Mouse (Mus musculus): ENCODE measurements around the gene Atp2b1. TPM values are rescaled to one million over a fixed set of nuclear protein-coding genes. Genes with fewer than 3 reads are reported as not detected.

The Atp2b1 gene
- total and polyA plus RNA-seq, 3 experiments, result 25.0 to 41.7 (median 31.7) TPM

DNA sequence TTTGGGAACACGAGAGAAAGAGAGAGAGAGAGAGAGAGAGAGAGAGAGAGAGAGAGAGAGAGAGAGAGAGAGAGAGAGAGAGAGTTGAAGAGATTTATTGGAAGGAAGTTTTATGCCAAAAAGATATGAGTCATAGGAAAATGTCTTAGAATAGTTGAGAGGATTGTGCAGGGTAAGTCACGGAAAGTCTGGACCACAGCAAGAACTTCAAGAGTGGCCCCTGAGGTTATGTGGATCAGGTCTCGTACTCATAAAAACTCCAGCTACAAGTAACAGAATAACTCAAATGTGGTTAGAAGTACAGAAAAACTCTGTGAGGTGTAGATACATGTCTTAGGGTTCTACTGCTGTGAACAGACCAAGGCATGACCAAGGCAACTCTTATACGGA is 133.3 kb downstream of the Atp2b1 start:
- dilution Hi-C loops (cut with MboI; ENCODE audit: extremely low pct_ligation_motif_present, extremely low pct_unique_long_range_greater_than_20kb, low sequenced_read_pairs), result no loop called here
- TF ChIP-seq EP300 (IDR thresholded peaks at IDR 0.05; ENCODE audit: low read length) (peak; percentile 9; the same call in 1 of the 2 replicates), RAD21 (IDR thresholded peaks at IDR 0.05; ENCODE audit: low read depth, low read length) (no peak)
- DNase-seq (ENCODE audit: extremely low read depth), result peak; percentile 31

GRCm38 (mm10) chr10:99050093-99050492 is 135.9 kb downstream of the Atp2b1 start:
- H3K36me3 ChIP-seq (replicated peaks in 1 of 2; ENCODE audit: control insufficient read depth in 1 of 2, insufficient read depth in 1 of 2, low read length in 1 of 2), result no peaks in the 10 kb centered on the region
- H3K4me2 ChIP-seq (ENCODE audit: insufficient read depth, low read depth, poor library complexity, severe bottlenecking), result no peak overlapping the region
- DNase-seq (ENCODE audit: extremely low read depth), result no peak
- no peaks in the 10 kb centered on the region for H3K9me3 ChIP-seq (replicated peaks; ENCODE audit: low read length)
- H3K4me3 ChIP-seq (replicated peaks in 1 of 3; ENCODE audit: low read depth in 2 of 3, low read length in 2 of 3, poor library complexity in 1 of 3), result no peak overlapping the region
- in situ Hi-C loops (cut with MboI; ENCODE audit: low pct_ligation_motif_present, low pct_unique_long_range_greater_than_20kb, low sequenced_read_pairs) (no loop called here), dilution Hi-C loops (cut with MboI; ENCODE audit: extremely low pct_ligation_motif_present, extremely low pct_unique_long_range_greater_than_20kb, low sequenced_read_pairs) (no loop called here)
- H3K79me2 ChIP-seq (replicated peaks; ENCODE audit: control insufficient read depth, extremely low read depth, insufficient read depth, poor library complexity, severe bottlenecking), result no peaks in the 10 kb centered on the region
- no peak overlapping the region for H3K27ac ChIP-seq (ENCODE audit: insufficient read depth, low read depth)
- no peaks in the 10 kb centered on the region for H3K27me3 ChIP-seq (replicated peaks)
- H3K4me1 ChIP-seq (ENCODE audit: control insufficient read depth in 1 of 2, insufficient read depth in 2 of 2), result peaks cover 11 to 17% of the 10 kb centered on the region in 2 experiments
- TF ChIP-seq CHD2 (IDR thresholded peaks at IDR 0.05; ENCODE audit: low read length) (no peak), ETS1 (conservative IDR thresholded peaks at IDR 0.05; ENCODE audit: low read depth, low read length) (no peak), NELFE (IDR thresholded peaks at IDR 0.05; ENCODE audit: low read depth, low read length) (no peak), BHLHE40 (IDR thresholded peaks at IDR 0.05; ENCODE audit: low read depth, low read length) (no peak), TBP (conservative IDR thresholded peaks at IDR 0.05; ENCODE audit: low read depth, low read length) (no peak), RCOR1 (conservative IDR thresholded peaks at IDR 0.05; ENCODE audit: low read depth, low read length) (no peak), ZKSCAN1 (IDR thresholded peaks at IDR 0.05; ENCODE audit: borderline replicate concordance, low read depth, low read length) (no peak)
- H3K9ac ChIP-seq (ENCODE audit: insufficient read depth, low read depth), result no peak overlapping the region

More for the DNA sequence above, 133.3 kb downstream of the Atp2b1 start:
- Histone ChIP-seq H3K27me3 (replicated peaks) (no peaks in the 10 kb centered on the region), H3K9ac (ENCODE audit: insufficient read depth, low read depth) (no peak overlapping the region), H3K36me3 (replicated peaks in 1 of 2; ENCODE audit: control insufficient read depth in 1 of 2, insufficient read depth in 1 of 2, low read length in 1 of 2) (no peaks in the 10 kb centered on the region), H3K79me2 (replicated peaks; ENCODE audit: control insufficient read depth, extremely low read depth, insufficient read depth, poor library complexity, severe bottlenecking) (no peaks in the 10 kb centered on the region), H3K9me3 (replicated peaks; ENCODE audit: low read length) (no peaks in the 10 kb centered on the region), H3K4me2 (ENCODE audit: insufficient read depth, low read depth, poor library complexity, severe bottlenecking) (no peak overlapping the region), H3K27ac (ENCODE audit: insufficient read depth, low read depth) (no peak overlapping the region), H3K4me3 (replicated peaks in 1 of 3; ENCODE audit: low read depth in 2 of 3, low read length in 2 of 3, poor library complexity in 1 of 3) (no peak overlapping the region), H3K4me1 (ENCODE audit: control insufficient read depth in 1 of 2, insufficient read depth in 2 of 2) (peaks cover 11 to 17% of the 10 kb centered on the region in 2 experiments)
- in situ Hi-C loops (cut with MboI; ENCODE audit: low pct_ligation_motif_present, low pct_unique_long_range_greater_than_20kb, low sequenced_read_pairs), result no loop called here

DNA sequence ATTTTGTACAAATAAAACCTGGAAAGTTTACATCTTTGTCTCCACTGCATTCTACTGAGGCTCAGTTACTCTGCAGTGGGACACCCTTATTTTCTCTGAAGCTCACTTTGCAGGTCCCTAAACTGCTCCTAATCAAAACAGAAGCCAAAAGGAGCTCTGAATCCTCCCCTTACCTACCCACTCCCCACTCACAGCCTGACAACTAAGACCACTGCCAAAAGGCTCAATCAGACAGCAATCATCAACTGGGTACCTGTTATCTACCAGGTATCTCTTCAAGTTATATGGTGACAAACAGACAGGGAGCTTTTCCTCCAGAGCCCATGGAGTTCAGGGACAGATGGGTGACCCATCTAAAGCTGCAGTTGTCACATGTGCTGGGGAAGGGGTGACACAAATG is 138.9 kb downstream of the Atp2b1 start:
- Histone ChIP-seq H3K27ac (ENCODE audit: insufficient read depth, low read depth) (no peak overlapping the region), H3K9ac (ENCODE audit: insufficient read depth, low read depth) (no peak overlapping the region), H3K27me3 (replicated peaks) (no peaks in the 10 kb centered on the region), H3K4me2 (ENCODE audit: insufficient read depth, low read depth, poor library complexity, severe bottlenecking) (no peak overlapping the region), H3K4me1 (ENCODE audit: control insufficient read depth in 1 of 2, insufficient read depth in 2 of 2) (no peaks in the 10 kb centered on the region; a peak in 1 of 4 replicates), H3K9me3 (replicated peaks; ENCODE audit: low read length) (no peaks in the 10 kb centered on the region), H3K36me3 (replicated peaks in 1 of 2; ENCODE audit: control insufficient read depth in 1 of 2, insufficient read depth in 1 of 2, low read length in 1 of 2) (no peaks in the 10 kb centered on the region), H3K79me2 (replicated peaks; ENCODE audit: control insufficient read depth, extremely low read depth, insufficient read depth, poor library complexity, severe bottlenecking) (no peaks in the 10 kb centered on the region), H3K4me3 (replicated peaks in 1 of 3; ENCODE audit: low read depth in 2 of 3, low read length in 2 of 3, poor library complexity in 1 of 3) (no peak overlapping the region)
- in situ Hi-C loops (cut with MboI; ENCODE audit: low pct_ligation_motif_present, low pct_unique_long_range_greater_than_20kb, low sequenced_read_pairs) (no loop called here), dilution Hi-C loops (cut with MboI; ENCODE audit: extremely low pct_ligation_motif_present, extremely low pct_unique_long_range_greater_than_20kb, low sequenced_read_pairs) (no loop called here)
- TF ChIP-seq MAX (IDR thresholded peaks at IDR 0.05; ENCODE audit: low read length), result no peak
- TF ChIP-seq ZC3H11A (IDR thresholded peaks at IDR 0.05; ENCODE audit: low read depth, low read length), result no peak
- no peak for TF ChIP-seq MAZ (IDR thresholded peaks at IDR 0.05; ENCODE audit: low read depth, low read length)
- no peak for TF ChIP-seq POLR2AphosphoS2 (IDR thresholded peaks at IDR 0.05; ENCODE audit: low read depth, low read length)
- DNase-seq (ENCODE audit: extremely low read depth), result no peak

Measured in CH12.LX (cell line).